Mouse (Mus musculus): ENCODE data around the gene Pdxp.

Pdxp gene

DNA sequence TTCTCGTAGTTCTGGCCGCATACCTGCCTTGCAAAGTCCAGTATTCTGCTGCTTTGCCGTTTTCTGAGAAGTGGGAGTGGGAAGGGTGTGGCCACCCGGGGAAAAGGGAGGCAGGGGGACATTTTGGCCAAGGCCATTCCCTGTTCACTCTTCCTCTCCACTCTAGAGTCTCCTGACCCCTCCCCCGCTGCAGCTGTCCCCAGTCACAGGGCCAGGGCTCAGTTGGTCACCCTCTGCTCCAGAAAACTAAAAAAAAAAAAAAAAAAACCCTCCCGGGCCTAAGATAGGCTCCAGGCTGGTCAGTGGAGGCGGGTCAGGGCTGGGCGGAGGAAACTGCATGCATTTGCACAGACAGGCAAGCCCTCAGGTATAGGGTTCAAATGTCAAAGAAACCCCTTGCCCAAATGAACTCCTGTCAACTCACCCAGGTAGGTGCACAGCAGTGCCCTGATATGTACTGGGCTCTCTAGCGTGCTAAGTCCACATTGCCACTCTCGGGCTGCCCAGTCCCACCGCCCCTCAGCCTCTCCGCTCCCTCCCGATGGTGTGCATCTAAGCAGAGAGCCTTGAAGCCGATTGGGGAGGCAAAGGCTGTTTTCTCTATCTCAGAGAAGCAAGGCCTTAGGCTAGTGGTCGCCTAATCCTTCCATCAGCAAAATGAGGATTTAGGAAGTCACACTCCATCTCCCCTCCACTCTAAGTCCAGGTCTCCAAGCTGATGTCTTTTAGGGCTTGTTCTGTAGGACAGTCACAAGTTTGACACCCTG lies 13.5 kb downstream of the Pdxp start:
- DNase-seq (ENCODE audit: low read depth in 1 of 2, low spot score in 2 of 2): no peak

DNA sequence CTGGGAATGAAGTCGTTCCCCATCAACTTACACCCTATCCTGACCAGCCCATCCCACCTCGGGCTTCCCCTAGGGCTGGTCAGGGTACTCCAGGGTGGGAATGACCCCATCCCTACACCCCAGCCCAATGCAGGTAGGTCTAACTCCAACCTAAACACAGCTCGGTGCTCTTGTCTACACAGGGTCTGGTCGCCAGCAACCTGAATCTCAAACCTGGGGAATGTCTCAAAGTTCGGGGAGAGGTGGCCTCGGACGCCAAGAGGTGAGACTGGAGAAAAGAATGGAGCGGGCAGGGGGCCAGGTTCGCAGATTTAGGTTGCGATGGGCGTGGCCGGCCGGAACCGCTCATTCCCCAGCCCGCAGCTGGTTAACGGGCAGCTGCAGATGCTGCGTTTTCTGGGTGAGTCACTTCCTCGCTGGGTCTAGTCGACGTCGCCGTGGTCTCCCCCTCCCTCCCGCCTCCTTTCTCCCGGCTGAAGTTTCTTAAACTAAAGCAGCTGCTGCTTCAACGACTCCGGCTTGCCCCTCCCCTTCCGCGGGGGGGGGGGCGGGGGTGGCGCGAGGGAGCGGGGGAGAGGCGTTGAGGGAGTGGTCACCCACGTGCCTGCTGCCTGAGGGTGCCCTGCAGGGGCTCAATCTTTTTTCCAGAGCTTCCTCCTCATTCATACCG lies 14.2 kb downstream of the Pdxp start:
- DNase-seq (ENCODE audit: low read depth in 1 of 2, low spot score in 2 of 2): peak; percentile 53 to 58

DNA sequence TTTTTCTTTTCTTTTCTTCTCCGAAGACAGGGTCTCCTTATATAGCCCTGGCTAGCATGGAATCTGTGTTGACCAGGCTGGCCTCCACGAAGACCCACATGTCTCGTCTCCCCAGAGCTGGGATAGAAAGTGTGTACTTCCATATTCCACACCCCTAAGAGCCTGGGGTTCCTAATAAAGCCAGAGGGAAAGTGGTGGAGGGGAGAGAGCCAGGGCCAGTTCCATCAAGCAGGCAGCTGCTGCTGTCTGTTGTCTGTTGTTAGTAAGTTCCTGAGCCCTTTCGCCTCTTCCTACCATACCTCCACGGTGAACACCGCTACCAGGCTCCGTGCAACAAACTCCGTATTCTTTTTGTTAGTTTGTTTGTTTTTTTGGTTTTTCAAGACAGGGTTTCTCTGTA lies 14.8 kb downstream of the Pdxp start:
- no peak for DNase-seq (ENCODE audit: low read depth in 1 of 2, low spot score in 2 of 2)

GRCm38 (mm10) chr15:78930192-78930706 lies 16.5 kb downstream of the Pdxp start:
- DNase-seq (ENCODE audit: low read depth in 1 of 2, low spot score in 2 of 2): no peak

DNA sequence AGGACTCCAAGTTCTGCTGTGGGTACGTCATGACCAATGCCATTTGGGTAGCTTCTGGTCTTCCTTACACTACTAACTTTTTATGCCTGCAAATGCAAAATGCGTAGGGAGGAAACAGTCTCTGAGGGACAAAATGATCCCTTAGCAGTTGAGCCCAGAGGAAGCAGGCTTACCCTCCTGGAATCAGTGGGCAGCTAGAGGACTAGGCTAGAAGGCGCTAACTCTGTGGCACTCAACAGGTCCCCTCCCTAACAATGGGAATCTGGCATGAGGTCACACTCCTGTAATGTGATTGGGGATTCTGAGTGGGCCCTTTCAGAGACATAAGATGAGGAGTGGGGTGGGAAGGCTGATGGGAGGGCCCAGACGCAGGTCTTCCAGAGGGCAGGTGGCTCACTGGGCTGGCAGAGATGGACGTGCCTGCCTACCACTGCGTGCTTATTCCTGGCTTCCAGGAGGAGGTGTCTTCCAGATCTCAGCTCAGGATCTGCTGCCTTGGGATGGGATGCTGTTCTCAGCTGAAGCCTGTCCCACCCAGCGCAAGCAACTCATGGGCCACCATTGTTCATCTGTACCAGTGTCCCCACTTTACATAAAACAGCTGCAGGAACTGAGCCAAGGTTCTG lies 17.2 kb downstream of the Pdxp start:
- no peak for DNase-seq (ENCODE audit: low read depth in 1 of 2, low spot score in 2 of 2)

DNA sequence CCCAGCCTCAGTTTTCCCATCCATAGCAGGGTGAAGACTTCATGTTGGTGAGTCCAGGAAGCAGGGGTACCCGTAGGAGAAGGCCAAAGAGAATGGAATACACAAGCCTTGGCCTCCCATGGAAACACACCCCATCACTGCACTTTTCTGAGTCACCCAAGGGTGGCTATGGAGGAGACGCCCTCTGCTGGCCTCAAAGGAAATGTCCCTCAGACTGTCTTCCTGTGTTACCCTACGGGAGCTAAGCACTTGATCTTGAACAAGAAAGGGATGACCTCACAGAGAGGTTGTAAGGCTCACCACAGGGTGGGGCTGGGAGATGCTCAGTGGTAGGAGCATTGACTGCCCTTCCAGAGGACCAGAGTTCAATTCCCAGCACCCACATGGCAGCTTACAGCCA lies 17.9 kb downstream of the Pdxp start:
- peak; percentile 43 to 49 for DNase-seq (ENCODE audit: low read depth in 1 of 2, low spot score in 2 of 2)

- DNase-seq (ENCODE audit: low read depth in 1 of 2, low spot score in 2 of 2): peak; percentile 55 to 71
Observed at GRCm38 (mm10) chr15:78934784-78935320, 21.1 kb downstream of the Pdxp start, which contains the start of gene Nol12. Gene Nol12, plus strand, starts transcription at chr15:78934933.

DNA sequence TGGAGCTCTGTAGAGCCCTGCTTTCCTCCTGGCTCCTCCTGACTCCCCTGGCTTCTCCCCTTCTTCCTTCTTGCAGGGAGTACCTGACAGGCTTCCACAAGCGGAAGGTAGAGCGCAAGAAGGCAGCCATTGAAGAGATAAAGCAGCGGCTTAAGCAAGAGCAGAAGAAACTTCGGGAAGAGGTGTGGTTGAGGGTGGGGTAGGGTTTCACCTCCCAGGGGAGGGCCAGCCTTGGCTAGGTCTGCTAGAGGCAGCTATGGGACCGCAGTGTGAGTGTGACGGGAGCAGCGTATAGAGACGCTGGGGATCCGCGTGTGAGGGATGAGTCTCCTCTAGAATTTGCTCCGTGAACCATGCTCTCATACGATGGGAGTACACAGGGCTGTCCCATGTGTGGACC lies 22.7 kb downstream of the Pdxp start:
- DNase-seq (ENCODE audit: low read depth in 1 of 2, low spot score in 2 of 2): no peak

DNA sequence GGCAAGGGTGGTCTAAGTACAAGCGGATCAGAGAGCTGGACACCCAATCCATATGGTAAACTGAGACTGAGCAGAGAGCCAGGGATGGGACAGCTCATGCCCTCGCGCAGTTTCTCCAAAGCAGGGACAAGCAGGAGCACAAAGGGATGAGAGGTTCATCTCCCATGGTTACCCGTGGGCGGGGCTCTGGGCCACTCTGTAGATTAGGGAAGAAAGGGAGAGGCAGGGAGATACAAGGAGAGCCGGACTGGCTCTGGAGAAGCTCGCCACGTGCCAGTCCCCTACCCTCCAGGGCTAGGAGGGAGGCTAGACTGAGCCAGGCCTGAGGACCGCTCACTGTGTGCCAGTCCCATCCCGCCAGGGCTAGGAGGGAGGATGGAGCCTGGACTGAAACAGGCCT lies 23.6 kb downstream of the Pdxp start:
- no peak for DNase-seq (ENCODE audit: low read depth in 1 of 2, low spot score in 2 of 2)

GRCm38 (mm10) chr15:78937963-78938362 lies 24.2 kb downstream of the Pdxp start:
- no peak for DNase-seq (ENCODE audit: low read depth in 1 of 2, low spot score in 2 of 2)

DNA sequence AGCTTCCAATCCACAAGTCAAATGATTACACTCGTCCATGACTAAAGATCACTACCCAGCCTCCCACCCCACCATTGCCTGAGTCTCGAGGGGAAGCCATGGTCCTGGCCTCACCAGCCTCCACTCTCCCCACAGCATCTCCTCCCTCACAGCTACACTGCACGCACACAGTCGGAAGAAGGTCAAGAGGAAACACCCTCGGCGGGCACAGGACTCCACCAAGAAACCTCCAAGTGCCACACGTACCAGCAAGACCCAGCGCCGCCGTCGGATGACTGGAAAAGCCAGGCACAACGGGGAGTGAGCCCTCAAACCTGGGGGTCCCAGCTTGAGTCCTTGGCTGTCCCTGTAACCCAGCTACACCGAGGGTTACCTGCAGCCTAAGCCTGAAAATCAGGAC lies 26.6 kb downstream of the Pdxp start:
- no peak for DNase-seq (ENCODE audit: low read depth in 1 of 2, low spot score in 2 of 2)

- DNase-seq (ENCODE audit: low read depth in 1 of 2, low spot score in 2 of 2): peak in 1 of 2 experiments; percentile 53
Observed at GRCm38 (mm10) chr15:78942663-78943062, 28.9 kb downstream of the Pdxp start.

DNA sequence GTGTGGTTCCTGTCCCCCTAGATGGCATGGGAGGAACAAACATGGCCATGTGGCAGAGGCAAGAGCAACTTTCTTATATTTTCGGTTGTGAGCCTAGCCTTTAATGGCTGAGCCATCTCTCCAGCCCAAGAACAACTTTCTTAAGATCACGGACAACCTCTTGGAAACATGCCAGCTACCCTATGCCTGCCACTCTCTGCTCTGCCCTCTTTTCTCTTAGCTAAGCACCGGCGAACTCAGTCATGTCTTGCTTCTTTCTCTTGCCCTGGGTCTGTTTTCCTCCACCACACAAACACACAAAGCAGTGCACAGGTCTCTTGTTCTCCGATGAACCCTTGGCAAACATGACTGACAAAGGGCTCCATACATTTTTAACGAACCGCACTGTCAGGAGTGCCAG lies 32.5 kb downstream of the Pdxp start:
- no peak for DNase-seq (ENCODE audit: low read depth in 1 of 2, low spot score in 2 of 2)

- DNase-seq (ENCODE audit: low read depth in 1 of 2, low spot score in 2 of 2): peak in 1 of 2 experiments; percentile 61
Observed at GRCm38 (mm10) chr15:78947657-78948056, 33.9 kb downstream of the Pdxp start, which contains the start of gene Triobp. Gene Triobp, plus strand, starts transcription at chr15:78947724.

DNA sequence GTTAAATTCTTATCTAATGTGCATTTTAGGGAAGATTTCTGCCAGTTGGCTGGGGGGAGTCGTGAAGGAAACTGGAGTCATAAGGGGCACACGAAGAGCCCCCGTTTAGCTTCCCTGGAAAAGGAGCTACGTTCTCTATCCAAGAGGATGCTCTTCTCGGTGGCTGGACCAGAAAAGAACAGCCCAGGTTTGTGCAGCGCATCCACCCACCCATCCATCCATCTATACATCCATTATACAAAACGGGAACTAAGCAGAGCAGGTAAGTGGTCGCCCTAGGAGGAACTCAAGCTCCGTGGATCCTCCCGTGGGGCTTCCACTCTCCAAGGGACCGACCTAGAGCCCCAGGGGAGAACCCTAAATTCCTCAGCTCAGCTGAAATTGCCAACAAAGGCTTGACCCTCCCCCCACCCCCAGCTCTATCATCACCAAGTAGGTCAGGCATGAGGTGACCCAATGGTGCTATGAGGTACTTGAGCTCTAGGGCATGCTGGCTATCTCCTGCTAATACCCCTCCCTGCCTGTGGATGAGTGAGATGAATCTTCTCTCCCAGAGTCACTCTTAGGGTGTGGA lies 34.5 kb downstream of the Pdxp start:
- no peak for DNase-seq (ENCODE audit: low read depth in 1 of 2, low spot score in 2 of 2)

DNA sequence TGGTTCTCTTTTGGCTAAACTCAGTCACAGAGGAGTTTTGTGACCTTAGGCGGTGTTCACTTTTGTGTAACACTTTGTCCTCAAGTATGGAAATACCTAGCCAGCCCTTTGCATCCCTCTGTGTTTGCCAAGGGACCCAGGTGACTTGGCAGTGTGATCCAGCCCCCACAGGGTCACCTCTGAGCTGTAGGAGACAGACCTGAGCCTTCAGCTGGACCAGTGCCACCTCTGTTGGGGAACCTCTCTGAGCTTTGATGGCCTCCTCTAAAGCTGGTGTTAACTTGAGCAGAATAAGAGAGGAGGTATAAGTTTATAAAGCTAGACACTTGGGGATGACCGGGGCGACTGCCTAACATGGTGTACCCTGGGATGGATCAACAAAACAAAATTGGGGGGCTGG lies 35.2 kb downstream of the Pdxp start:
- DNase-seq (ENCODE audit: low read depth in 1 of 2, low spot score in 2 of 2): no peak

DNA sequence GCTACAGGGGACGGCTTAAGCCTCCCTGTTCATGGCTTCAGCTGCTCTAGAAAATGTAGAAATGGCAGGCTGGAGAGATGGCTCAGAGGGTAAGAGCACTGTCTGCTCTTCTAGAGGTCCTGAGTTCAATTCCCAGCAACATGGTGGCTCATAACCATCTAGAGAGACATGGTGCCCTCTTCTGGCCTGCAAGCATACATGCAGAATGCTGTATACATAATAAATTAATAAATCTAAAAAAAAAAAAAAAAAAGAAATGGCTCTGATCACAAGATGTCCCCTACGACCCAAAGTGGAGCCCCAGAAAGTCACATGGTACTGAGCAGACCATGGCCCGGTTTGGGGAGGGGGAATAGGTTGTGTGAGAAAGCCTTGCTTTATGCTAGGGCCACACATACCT lies 41.9 kb downstream of the Pdxp start:
- no peak for DNase-seq (ENCODE audit: low read depth in 1 of 2, low spot score in 2 of 2)

- no peak for DNase-seq (ENCODE audit: low read depth in 1 of 2, low spot score in 2 of 2)
Observed at GRCm38 (mm10) chr15:78956351-78956750, 42.6 kb downstream of the Pdxp start.

- no peak for DNase-seq (ENCODE audit: low read depth in 1 of 2, low spot score in 2 of 2)
Observed at GRCm38 (mm10) chr15:78957021-78957420, 43.3 kb downstream of the Pdxp start.

DNA sequence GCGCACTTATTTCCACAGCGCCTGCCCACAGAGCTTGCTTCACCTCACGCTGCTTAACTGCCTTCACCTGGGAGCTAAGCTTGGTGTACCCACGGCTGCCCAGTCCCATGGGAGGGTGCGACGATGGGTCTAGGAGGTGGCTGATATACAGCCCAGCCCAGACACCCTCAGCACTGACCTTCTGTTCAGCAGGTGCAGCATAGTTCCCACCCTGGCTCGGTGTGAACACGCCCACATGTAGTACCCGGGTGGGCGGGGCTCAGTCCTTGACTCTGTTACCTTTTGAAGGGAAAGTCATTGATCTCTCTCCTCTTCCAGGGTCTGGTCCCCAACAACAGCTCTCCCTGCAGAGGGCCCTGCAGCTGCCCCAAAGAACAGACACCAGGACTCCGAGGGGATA lies 45.8 kb downstream of the Pdxp start:
- no peak for DNase-seq (ENCODE audit: low read depth in 1 of 2, low spot score in 2 of 2)

DNA sequence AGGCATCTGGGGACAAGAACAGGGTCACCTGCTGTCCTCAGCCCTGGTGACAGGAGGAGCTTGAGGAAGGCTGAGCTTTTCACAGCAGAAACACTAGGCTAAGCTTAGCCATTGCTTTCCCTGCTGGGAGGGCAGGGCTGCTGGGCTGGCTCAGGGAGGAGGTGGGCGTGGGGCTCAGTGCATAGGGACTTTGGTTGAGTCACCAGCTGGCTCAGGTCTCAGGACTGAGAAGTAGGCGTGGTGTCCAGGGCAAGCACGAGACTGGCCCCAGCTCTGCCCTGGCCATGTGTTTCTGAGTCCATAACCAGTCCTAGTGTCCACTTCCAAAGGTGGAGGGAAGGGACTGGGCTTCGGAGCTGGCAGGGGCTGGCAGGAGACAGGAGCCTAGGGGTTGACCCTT lies 46.4 kb downstream of the Pdxp start:
- no peak for DNase-seq (ENCODE audit: low read depth in 1 of 2, low spot score in 2 of 2)
